Mouse (Mus musculus) spleen, postnatal 10 days (tissue): Measurements from ENCODE around the gene Rgs10.

Experiments
- DNase-seq, 2 experiments: peaks; one replicate each; pipeline ENCODE4 v3.0.0; 2021 to 2022; ENCODE audit warnings: low spot score in 2 of 2

Rgs10 gene

DNA sequence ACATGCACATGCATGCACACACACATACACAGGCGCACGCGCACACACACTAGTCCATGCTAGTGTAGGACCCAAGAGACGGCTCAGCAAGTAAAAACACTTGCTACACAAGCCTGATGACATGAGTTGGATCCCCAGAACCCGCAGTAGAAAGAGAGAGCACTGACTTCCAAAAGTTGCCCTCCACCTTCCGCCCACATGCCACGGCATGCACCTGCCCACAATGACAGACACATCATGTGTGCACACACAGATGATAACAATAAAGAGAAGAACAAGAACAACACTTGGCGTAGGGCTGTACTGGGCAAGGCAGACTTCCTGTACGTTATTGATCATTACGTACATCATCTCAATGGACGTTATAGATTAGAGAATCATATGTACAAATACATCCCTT lies 44.4 kb downstream of the Rgs10 start:
- no peak for DNase-seq

- no peak for DNase-seq
Measured at GRCm38 (mm10) chr7:128373751-128374150, 44.8 kb downstream of the Rgs10 start.

DNA sequence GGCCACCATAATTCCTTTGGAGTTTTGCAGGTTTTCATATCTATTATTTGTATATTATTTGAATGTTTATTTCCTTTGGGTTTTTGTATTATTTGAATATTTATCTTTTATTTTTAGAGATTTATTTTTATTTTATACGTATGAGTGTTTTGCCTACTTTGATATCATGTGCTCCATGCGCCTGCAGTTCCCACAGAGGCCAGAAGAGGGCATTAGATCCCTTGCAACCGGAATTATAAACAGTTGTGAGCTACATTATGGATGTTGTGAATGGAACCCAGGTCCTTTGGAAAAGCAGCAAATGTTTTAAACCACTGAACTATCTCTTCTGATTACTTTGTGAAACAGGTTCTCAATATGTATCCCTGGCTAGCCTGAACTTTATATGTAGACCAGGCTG lies 46.2 kb downstream of the Rgs10 start:
- peak in 1 of 2 experiments; percentile 73 for DNase-seq

- no peak for DNase-seq
Measured at GRCm38 (mm10) chr7:128369366-128369765, 49.2 kb downstream of the Rgs10 start.

GRCm38 (mm10) chr7:128368828-128369227 lies 49.7 kb downstream of the Rgs10 start:
- DNase-seq: no peak

GRCm38 (mm10) chr7:128366654-128367053 lies 51.9 kb downstream of the Rgs10 start:
- no peak for DNase-seq

- no peak for DNase-seq
Measured at GRCm38 (mm10) chr7:128365096-128365715, 53.4 kb downstream of the Rgs10 start.

DNA sequence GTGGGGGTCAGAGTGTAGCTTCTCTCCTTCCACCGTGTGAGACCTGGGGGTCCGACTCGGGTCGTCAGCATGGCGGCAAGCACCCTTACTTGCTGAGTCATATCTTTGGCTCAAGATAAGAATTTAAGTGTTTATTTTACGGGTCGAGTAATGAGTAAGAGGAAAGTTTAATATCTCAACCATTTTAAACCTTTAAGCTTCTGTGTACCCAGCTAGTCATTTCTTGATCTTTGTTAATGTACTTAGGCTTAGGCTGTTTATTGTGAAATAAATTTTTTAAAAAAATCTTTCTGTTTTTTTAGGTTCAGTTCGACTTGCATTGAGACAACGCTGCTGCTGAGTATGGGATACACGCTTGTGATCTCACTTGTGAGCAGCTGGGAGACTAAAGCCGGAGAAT lies 54.0 kb downstream of the Rgs10 start:
- DNase-seq: no peak

- DNase-seq: peak in 1 of 2 experiments; percentile 6
Measured at GRCm38 (mm10) chr7:128363806-128364205, 54.8 kb downstream of the Rgs10 start.

DNA sequence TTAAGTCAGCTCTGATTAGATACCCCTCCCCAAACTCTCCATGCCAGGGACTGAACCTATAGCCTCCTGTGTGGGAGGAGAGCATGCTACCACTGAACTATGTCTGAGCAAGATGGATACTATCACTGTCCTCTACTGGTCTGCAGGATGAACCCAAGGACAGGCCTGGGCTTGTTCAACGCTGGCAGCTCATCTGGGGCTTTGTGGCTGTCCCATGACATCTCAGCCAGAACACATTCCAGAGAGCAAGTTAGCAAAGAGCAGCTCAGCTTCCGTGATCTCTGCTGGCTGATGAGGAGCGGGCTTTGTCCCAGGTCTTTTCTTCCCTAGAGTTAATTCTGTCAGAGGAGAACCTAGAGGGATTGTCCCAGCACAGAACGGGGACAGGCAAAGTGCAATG lies 55.6 kb downstream of the Rgs10 start:
- peak in 1 of 2 experiments; percentile 5 for DNase-seq

GRCm38 (mm10) chr7:128359741-128360140 lies 58.8 kb downstream of the Rgs10 start:
- DNase-seq: peak in 1 of 2 experiments; percentile 35

GRCm38 (mm10) chr7:128359164-128359563 lies 59.4 kb downstream of the Rgs10 start:
- peak in 1 of 2 experiments; percentile 8 for DNase-seq

- peak in 1 of 2 experiments; percentile 7 for DNase-seq
Measured at GRCm38 (mm10) chr7:128358741-128359140, 59.8 kb downstream of the Rgs10 start.

- peak in 1 of 2 experiments; percentile 12 for DNase-seq
Measured at GRCm38 (mm10) chr7:128356868-128357755, 61.4 kb downstream of the Rgs10 start.

DNA sequence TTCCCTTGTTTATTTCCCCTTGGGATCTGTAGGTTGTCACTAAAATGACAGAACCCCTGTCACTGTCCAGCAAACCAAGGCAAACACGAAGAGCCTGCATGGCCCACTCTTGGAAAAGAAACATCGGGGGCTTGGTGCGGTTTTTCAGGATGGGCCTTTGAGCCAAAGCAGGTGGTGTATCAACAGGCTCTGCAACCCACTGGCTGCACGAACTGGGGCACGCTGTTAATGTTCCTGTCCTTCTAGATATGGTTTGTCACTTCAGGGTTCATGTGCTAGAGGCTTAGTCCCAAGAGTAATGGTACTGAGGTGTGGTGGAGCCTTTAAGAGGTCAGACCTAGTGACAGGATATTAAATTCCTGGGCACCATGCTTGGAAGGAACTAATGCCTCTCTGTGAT lies 63.1 kb downstream of the Rgs10 start:
- peak in 1 of 2 experiments; percentile 5 for DNase-seq

GRCm38 (mm10) chr7:128352721-128353120 lies 65.8 kb downstream of the Rgs10 start:
- DNase-seq: peak in 1 of 2 experiments; percentile 6

GRCm38 (mm10) chr7:128351176-128351575 lies 67.4 kb downstream of the Rgs10 start:
- no peak for DNase-seq

DNA sequence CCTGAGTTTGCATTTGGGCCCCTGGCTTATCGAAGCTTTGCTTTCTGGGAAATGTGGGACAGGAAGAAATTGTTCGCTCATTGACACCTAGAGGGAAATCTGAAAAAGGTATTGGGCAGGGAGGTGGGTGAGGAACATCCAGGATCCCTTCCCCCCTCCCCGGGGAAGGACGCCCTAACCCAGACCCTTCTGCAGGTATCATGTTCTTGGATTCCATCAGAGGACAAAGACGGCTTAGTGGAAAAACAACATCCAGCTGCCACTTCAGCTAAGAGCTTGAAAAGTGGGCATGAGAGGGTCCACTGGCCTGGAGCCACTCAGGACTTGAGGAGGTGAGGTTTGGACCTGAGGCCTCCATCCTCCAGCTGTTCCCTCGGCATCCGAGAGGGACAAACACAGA lies 68.2 kb downstream of the Rgs10 start:
- peak in 1 of 2 experiments; percentile 7 for DNase-seq

GRCm38 (mm10) chr7:128349751-128350150 lies 68.8 kb downstream of the Rgs10 start:
- DNase-seq: peak in 1 of 2 experiments; percentile 7

- DNase-seq: peak in 1 of 2 experiments; percentile 35
Measured at GRCm38 (mm10) chr7:128348608-128349007, 70.0 kb downstream of the Rgs10 start.

GRCm38 (mm10) chr7:128346991-128347390 lies 71.6 kb downstream of the Rgs10 start:
- peak in 1 of 2 experiments; percentile 11 for DNase-seq

GRCm38 (mm10) chr7:128346522-128346921 lies 72.0 kb downstream of the Rgs10 start:
- peak in 1 of 2 experiments; percentile 9 for DNase-seq

- peak in 1 of 2 experiments; percentile 12 for DNase-seq
Measured at GRCm38 (mm10) chr7:128345691-128346090, 72.9 kb downstream of the Rgs10 start.
